Mouse (Mus musculus) lung, adult 2 months (tissue): ENCODE results near the gene Lcn2.

Source experiments
- CTCF ChIP-seq: fragments of 200-500 bp; IDR thresholded peaks from 2 replicates; pipeline ENCODE4 v1.5.1; 2011; ENCODE audit warnings: mild to moderate bottlenecking, low read length, control low read depth; ENCODE audit not compliant: insufficient read depth
- POLR2A ChIP-seq: fragments of 200-500 bp; IDR thresholded peaks from 2 replicates; pipeline ENCODE4 v1.6.1; 2011; ENCODE audit warnings: low read depth, mild to moderate bottlenecking, control low read depth, low read length, borderline replicate concordance; ENCODE audit errors: extremely low read depth

DNA sequence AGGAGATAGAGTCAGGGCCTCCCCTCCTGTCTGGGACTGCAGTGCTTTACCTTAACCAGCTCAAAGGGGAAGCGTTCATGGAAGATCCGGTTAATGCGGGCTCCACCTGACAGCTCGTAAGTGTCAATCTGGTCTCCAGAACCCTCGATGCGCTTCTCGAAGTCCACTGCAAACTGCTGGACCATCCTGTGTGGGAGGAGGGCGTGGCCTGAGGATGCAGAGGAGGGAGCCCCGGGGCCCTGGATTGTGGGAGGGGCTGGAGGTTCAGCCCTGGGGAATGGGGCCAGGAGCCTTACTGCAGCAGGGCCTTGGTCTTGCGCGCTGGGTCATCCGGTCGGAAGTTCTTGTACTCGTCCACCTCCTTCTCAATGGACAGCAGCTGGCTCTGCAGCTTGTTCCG, 52.2 kb downstream of the Lcn2 start:
- TF ChIP-seq POLR2A (no peak), CTCF (no peak)
